Mouse (Mus musculus): ENCODE results near the gene Pold4.
"Not testable (repeated sequence)": the region's sequence is repeated elsewhere in the genome, so short reads cannot be mapped to it uniquely, and the experiment has no call there.

Gene Pold4

GRCm38 (mm10) chr19:4227446-4227845 is 4.3 kb upstream of the Pold4 start:
- in situ Hi-C loops (cut with MboI, MseI) = no loop called here

- in situ Hi-C loops (cut with MboI, MseI) = no loop called here
Observed at GRCm38 (mm10) chr19:4227894-4228678, 3.6 kb upstream of the Pold4 start.

DNA sequence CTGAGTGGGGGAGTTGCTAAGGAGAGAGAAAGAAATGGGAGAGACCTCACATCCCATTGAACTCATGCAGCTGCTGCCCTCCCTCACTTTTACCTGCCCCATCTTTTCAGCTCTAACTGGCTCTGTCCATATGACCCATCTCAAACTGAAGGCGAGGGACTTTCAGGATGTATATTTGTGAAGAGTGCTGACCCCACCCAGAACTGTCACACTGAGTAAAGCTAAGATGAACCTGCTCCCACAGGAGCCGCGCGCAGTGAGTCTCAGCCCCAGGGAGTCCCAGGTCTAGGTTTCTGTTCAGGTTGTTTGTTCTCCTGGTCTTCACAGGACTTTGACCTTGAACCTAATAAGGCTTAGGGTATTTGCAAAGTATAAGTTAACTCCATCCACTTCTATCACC is 2.8 kb upstream of the Pold4 start:
- in situ Hi-C loops (cut with MboI, MseI) = no loop called here

DNA sequence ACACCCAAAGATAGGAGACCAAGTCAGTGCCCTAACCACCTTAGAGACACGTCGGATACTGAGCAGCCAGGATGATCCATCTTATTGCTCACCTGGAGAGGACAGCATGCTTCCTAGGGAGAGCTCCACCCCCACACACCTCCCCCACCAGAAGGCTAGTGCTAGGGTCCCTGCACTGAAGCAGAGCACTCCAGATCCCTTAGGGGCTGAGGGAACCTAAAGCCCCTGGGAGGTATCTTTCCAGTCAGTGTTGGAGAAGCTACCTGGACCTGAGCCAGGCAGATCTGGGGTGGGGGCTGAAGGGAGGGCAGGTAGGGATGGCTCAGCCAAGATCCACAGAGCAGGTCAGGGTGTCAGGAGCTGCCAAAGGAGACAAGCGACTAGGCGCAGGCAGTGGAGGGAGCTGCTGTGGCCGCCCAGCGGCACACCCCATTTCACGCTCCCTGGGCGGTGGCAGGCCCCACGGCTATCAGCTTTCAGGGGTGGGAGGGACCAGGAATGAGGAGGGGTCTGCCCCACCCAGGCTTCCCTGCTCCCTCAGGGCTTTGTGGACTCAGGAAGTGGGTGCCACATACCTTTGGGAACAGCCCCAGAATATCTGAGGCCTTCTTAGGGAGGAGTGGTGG is 2.1 kb upstream of the Pold4 start:
- in situ Hi-C loops (cut with MboI, MseI) = no loop called here

- in situ Hi-C loops (cut with MboI, MseI) = no loop called here
Observed at GRCm38 (mm10) chr19:4230415-4230814, 1.3 kb upstream of the Pold4 start.

DNA sequence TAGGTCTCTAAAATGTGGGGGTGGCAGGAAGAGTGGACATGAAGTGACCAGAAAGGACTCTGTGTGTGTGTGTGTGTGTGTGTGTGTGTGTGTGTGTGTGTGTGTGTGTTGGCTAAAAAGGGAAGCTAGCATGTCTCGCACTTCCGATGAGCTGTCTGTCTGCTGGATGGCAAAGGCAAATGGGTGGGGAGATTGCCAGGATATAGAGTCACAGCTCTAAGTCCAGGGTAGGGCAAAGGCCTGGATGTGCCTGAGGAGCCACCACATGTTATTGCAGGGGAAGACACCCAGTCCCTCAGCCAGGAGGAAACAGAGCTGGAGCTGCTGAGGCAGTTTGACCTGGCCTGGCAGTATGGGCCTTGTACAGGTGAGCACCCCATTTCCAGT is 480 bp downstream of the Pold4 start:
- in situ Hi-C loops (cut with MboI, MseI) = no loop called here

GRCm38 (mm10) chr19:4232651-4233050 is 952 bp downstream of the Pold4 start:
- in situ Hi-C loops (cut with MboI, MseI) = no loop called here

DNA sequence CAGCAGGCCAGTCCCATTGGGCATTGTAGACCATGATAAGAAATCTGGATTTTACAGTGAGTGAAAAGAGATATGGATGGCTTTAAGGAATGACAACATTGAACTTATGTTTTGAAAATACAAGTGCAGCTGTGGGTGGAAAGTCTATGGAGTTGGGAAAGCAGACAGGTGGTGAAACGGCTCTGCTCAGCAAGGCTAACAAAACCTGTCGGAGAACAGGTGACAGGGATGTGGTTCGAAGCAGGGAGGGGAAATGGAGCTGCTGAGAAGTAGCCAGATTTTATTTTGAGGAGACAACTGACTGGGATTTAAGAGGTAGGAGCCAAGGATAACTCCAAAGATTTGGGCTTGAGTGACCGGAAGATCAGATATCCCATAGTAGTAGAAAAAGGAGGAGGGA is 2.8 kb downstream of the Pold4 start:
- in situ Hi-C loops (cut with MboI, MseI) = no loop called here

GRCm38 (mm10) chr19:4240247-4240668 is 8.6 kb downstream of the Pold4 start:
- in situ Hi-C loops (cut with MboI, MseI) = no loop called here

GRCm38 (mm10) chr19:4242416-4242815 is 10.7 kb downstream of the Pold4 start:
- in situ Hi-C loops (cut with MboI, MseI) = no loop called here

DNA sequence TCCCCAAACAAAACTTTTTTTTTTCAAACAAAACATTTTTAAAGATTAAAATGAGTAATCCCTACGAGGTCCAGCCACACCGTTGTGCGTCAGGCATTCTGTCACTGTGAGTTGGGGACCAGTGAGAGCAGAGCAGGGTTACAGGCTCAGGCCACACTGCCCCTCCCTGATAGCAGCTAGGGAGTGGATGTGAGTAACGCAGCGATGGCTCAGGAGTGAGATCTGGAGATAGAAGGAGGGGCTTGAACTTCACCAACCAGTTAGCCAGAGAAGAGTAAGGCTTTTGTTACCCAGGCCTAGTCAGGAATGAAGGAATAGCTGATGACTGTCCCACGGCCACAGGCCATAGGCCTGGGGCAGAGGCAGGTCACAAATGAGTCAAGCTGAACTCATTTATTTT is 13.1 kb downstream of the Pold4 start:
- in situ Hi-C loops (cut with MboI, MseI) = no loop called here

GRCm38 (mm10) chr19:4247010-4247409 is 15.3 kb downstream of the Pold4 start:
- in situ Hi-C loops (cut with MboI, MseI) = no loop called here

DNA sequence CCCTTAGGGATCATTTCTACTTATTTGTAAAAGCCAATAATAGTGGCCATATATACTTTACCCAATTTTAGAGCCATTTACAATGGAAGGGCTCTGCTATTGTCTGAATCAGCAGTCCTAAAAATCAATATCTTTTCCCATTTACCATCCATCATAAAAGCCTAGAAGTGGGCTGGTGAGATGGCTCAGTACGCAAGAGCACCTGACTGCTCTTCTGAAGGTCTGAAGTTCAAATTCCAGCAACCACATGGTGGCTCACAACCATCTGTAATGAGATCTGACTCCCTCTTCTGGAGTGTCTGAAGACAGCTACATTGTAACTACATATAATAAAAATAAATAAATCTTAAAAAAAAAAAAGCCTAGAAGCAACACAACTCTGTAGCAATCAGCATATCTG is 17.0 kb downstream of the Pold4 start:
- in situ Hi-C loops (cut with MboI, MseI) = not testable (repeated sequence)

- in situ Hi-C loops (cut with MboI, MseI) = no loop called here
Observed at GRCm38 (mm10) chr19:4254230-4254629, 22.5 kb downstream of the Pold4 start.

GRCm38 (mm10) chr19:4255583-4256162 is 24.0 kb downstream of the Pold4 start:
- in situ Hi-C loops (cut with MboI, MseI) = loop anchor here (5.0 kb wide), 1 partner anchor 57 kb away; no protein-coding TSS in a partner anchor

GRCm38 (mm10) chr19:4257216-4257896 is 25.7 kb downstream of the Pold4 start:
- in situ Hi-C loops (cut with MboI, MseI) = loop anchor here (5.0 kb wide), 1 partner anchor 55 kb away; no protein-coding TSS in a partner anchor

DNA sequence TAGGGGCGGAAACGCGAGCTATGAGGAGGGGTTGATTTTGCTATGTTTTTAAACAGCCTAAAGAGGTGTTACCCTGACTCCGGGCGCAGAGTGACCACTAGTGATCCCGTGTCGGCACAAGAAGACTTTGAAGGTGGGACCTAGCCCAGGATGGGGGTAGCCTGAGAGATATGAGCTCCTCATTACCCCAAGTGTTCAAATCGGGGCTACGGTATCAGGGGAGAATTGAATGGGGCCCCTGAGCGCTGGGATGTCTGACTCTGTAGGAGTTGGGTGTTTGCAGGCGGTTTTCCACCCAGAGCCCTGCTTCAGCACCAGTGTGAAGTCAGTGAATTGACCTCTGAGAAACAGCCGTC is 26.2 kb downstream of the Pold4 start:
- in situ Hi-C loops (cut with MboI, MseI) = loop anchor here (5.0 kb wide), 1 partner anchor 54 kb away; no protein-coding TSS in a partner anchor

DNA sequence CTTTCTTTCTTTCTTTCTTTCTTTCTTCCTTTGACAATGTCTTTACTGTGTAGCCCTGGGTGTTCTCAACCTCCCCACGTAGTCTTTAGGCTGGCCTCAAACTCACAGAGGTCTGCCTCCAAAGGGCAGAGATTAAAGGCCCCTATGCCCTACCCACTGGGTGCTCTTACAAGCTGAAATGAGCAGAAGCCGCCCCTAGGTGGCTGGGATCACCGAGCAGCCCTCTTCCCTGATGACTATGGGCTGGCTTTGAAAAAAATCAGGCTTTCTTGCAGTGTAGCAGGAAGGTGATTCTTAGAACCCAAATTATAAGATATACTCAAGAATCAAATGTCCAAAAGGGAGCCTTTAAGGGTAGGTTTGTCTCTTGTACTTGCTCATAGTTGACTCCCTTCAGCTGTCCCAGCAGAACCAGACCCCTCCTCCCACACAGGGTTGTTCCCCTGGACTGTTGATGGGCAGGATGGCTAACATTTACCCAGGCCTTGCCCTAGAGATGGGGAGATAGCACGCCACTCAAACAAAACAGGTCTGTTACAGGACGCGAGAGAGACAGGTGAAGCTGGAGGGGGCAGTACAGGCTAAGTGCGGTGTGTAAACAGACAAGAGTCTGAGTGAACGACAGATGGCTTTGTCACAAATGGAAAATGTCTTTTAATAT is 29.5 kb downstream of the Pold4 start:
- in situ Hi-C loops (cut with MboI, MseI) = no loop called here

- in situ Hi-C loops (cut with MboI, MseI) = no loop called here
Observed at GRCm38 (mm10) chr19:4262756-4263155, 31.1 kb downstream of the Pold4 start.

DNA sequence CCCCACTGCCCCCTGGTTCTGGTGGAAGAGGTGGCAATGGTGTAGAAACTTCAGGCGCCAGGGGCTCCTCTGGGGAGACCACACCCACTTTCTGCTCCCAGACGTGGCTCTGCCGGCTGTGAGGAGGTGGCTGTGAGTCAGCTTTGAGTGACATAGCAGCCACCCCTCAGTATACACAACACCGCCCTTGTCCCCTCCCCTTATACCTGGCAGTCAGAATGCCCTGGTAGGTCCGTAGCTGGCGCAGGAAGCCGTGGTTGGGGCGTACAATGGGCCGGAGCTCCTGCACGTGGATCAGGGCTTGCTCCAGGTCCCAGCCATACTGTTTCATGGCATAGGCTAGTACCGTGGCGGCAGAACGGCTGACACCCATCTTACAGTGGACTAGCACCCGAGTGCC is 32.0 kb downstream of the Pold4 start:
- in situ Hi-C loops (cut with MboI, MseI) = no loop called here

GRCm38 (mm10) chr19:4264171-4264780 is 32.6 kb downstream of the Pold4 start:
- in situ Hi-C loops (cut with MboI, MseI) = no loop called here

Measured in regulatory T cell (primary cell).